Mouse (Mus musculus) right cerebral cortex, postnatal 25 days (tissue): Measurements from ENCODE around the gene Olfr259.

Source experiments
- DNase-seq: peaks from one replicate; pipeline ENCODE4 v3.0.0; 2022

Gene Olfr259

DNA sequence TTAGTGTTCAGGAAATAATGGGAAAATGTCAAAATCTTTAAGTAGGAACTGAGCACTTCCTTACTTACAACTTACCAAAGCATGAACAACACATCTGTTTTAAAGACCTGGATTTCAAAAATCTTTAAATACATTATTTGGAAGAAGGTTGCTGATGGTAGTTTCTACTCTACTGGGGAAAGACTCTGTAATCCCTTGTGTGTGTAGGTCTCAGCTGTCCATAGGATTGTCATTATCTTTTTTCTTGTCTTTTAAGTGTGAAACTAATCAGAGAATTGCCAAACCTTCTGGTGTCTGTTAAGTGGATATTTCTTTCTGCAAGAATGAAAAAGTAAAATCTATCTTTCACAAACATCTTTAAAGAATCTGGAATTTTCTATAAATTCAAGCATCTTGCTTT lies at the start of gene Olfr259:
Gene Olfr259, minus strand, starts transcription at position 101 of the 400 bp plus-strand sequence.
- no peak for DNase-seq

DNA sequence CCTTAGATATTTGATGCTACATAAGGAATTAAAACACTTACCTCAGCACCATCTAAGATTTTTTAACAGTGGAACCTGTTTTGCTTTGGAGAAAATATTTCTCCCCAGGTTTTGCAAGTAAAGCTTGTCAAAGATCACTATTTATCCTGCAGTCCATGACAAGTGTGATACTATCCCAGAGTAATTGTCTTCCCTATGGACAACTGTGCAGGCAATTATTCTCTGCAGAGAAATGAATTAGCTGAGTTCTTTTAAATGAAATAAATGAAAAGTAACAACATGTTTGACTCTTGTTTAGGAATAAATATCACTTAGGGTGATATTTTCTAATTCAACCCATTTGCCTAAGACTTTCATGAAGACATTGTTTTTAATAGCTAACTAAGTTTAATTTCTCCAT lies 38.2 kb upstream of the Olfr259 start, which contains the start of gene Olfr1111:
Gene Olfr1111, minus strand, starts transcription at position 101 of the 400 bp plus-strand sequence.
- DNase-seq: no peak

DNA sequence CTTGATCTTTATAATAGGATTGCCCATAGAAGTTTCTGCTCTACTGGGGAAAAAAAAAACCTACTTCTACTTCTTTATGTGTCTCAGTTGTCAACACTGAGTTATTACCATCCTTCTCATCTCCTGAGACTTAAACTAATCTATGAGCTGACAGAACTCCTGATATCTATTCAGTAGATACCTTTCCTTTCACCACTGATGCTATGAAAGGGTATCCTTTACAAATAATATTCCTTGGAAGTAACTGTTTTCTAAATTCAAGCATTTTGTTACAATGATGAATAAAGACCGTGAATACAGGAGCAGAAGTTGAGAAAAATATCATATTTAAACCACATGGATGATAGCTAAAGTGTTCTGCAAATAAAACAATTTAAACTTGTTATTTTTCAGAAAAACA lies 25.8 kb upstream of the Olfr259 start, which contains the start of gene Olfr1110:
Gene Olfr1110, minus strand, starts transcription at position 101 of the 400 bp plus-strand sequence.
- DNase-seq: no peak

DNA sequence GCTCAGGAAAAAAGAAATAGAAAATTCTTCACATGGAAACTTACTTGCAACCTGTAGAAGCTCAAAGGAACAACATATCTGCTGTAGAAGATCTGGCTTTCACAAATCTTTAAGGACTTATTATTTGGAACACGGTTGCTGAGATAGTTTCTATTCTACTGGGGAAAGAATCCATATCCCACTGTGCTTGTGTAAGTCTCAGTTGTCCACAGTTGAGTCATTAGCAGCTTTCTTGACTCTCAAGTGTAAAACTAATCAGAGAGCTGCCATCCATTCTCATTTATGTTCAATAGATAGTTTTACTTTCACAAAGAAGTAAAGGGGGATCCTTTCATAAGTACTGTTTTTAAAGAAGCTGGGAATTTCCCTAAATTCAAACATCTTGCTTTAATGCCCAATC lies 18.5 kb downstream of the Olfr259 start, which contains the start of gene Olfr1109:
Gene Olfr1109, minus strand, starts transcription at position 101 of the 400 bp plus-strand sequence.
- DNase-seq: no peak

DNA sequence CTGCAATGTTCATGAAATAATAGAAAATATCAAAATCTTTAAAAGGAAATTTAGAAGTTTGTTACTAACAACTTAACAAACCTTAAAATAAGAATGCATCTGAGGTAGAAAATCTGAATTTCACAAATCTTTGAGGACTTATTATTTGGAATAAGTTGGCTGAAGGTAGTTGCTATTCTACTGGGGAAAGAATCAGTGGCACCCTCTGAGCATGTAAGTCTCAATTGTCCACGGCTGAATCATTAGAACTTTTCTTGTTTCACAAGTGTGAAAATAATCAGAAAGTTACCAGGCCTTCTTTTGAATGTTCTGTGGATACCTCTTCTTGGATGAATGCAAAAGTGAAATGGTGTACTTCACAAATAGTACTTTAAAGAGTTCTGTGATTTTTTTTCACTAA lies 38.6 kb downstream of the Olfr259 start, which contains the start of gene Olfr1107:
Gene Olfr1107, minus strand, starts transcription at position 101 of the 400 bp plus-strand sequence.
- DNase-seq: no peak
